Mouse (Mus musculus): ENCODE measurements around the gene Col6a3.

The Col6a3 gene

GRCm38 (mm10) chr1:90843836-90844235, at the start of gene Col6a3:
Gene Col6a3 (minus strand): TSS chr1:90843971.
- no peak for DNase-seq (ENCODE audit: low read depth)

- DNase-seq (ENCODE audit: low read depth): no peak
These were observed 42.1 kb upstream of the Col6a3 start for GRCm38 (mm10) chr1:90885771-90886460.

- DNase-seq (ENCODE audit: low read depth): no peak
These were observed 32.9 kb upstream of the Col6a3 start for GRCm38 (mm10) chr1:90876486-90877270.

GRCm38 (mm10) chr1:90875961-90876360, 32.2 kb upstream of the Col6a3 start:
- DNase-seq (ENCODE audit: low read depth): no peak

GRCm38 (mm10) chr1:90875371-90875770, 31.6 kb upstream of the Col6a3 start:
- no peak for DNase-seq (ENCODE audit: low read depth)

GRCm38 (mm10) chr1:90870581-90870980, 26.8 kb upstream of the Col6a3 start:
- DNase-seq (ENCODE audit: low read depth): no peak

GRCm38 (mm10) chr1:90866734-90867133, 23.0 kb upstream of the Col6a3 start:
- DNase-seq (ENCODE audit: low read depth): no peak

GRCm38 (mm10) chr1:90855880-90856279, 12.1 kb upstream of the Col6a3 start:
- no peak for DNase-seq (ENCODE audit: low read depth)

- DNase-seq (ENCODE audit: low read depth): no peak
These were observed 6.1 kb upstream of the Col6a3 start for GRCm38 (mm10) chr1:90849836-90850235.

GRCm38 (mm10) chr1:90845206-90845605, 1.4 kb upstream of the Col6a3 start:
- DNase-seq (ENCODE audit: low read depth): no peak

GRCm38 (mm10) chr1:90842789-90843587, 783 bp downstream of the Col6a3 start:
- DNase-seq (ENCODE audit: low read depth): no peak

GRCm38 (mm10) chr1:90840250-90840649, 3.5 kb downstream of the Col6a3 start:
- no peak for DNase-seq (ENCODE audit: low read depth)

GRCm38 (mm10) chr1:90838657-90839056, 5.1 kb downstream of the Col6a3 start:
- no peak for DNase-seq (ENCODE audit: low read depth)

- no peak for DNase-seq (ENCODE audit: low read depth)
These were observed 5.5 kb downstream of the Col6a3 start for GRCm38 (mm10) chr1:90838221-90838620.

GRCm38 (mm10) chr1:90836178-90836740, 7.5 kb downstream of the Col6a3 start:
- DNase-seq (ENCODE audit: low read depth): no peak

- no peak for DNase-seq (ENCODE audit: low read depth)
These were observed 9.1 kb downstream of the Col6a3 start for GRCm38 (mm10) chr1:90834701-90835100.

GRCm38 (mm10) chr1:90830006-90830405, 13.8 kb downstream of the Col6a3 start:
- DNase-seq (ENCODE audit: low read depth): no peak

GRCm38 (mm10) chr1:90813226-90813625, 30.5 kb downstream of the Col6a3 start:
- DNase-seq (ENCODE audit: low read depth): no peak

- DNase-seq (ENCODE audit: low read depth): no peak
These were observed 34.8 kb downstream of the Col6a3 start for GRCm38 (mm10) chr1:90808930-90809329.

- DNase-seq (ENCODE audit: low read depth): no peak
These were observed 40.7 kb downstream of the Col6a3 start for GRCm38 (mm10) chr1:90803104-90803503.

- DNase-seq (ENCODE audit: low read depth): no peak
These were observed 42.7 kb downstream of the Col6a3 start for GRCm38 (mm10) chr1:90801067-90801466.

- DNase-seq (ENCODE audit: low read depth): no peak
These were observed 43.3 kb downstream of the Col6a3 start for GRCm38 (mm10) chr1:90800466-90800865.

All from c-Kit-positive CD71-negative TER-119-negative erythroid progenitor cells, embryonic 14.5 days (primary cell).